Mouse (Mus musculus) E14TG2a.4 (cell line): ENCODE data around the gene Tspear.

Source experiments
- CTCF ChIP-seq: conservative IDR thresholded peaks from 2 replicates; pipeline ENCODE4 v1.5.1; 2014; ENCODE audit warnings: low read length
- POU5F1 ChIP-seq: IDR thresholded peaks from 2 replicates; pipeline ENCODE4 v1.6.1; 2014; ENCODE audit warnings: low read length, borderline replicate concordance

DNA sequence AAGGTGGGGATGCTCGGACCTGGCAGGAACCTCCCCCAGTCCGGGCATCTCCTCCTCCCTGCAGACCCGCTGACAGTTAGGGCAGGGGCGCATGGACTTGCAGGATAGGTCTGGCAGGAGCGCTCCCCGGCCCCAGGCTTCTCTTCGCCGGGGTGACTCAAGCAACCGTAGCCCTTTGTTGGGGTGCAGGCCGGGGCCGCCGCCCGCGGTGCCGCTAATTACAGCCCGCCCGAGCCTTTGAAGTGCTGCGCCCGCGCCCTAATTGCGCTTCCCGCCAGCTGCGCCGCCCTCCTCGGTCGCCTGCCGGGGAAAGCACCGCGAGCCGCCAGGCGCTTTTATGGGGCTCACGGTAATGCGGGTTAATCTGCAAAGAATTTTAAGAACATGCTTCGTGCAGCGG lies 8.8 kb upstream of the Tspear start:
- TF ChIP-seq CTCF = no peak
- no peak for TF ChIP-seq POU5F1
